Mouse (Mus musculus) bone marrow macrophage, adult 2 months (primary cell): ENCODE measurements around the gene Rplp2.

ENCODE experiments used
- CTCF ChIP-seq: IDR thresholded peaks from 2 replicates; pipeline ENCODE4 v1.5.1; 2012; ENCODE audit warnings: low read depth, mild to moderate bottlenecking, low read length, moderate library complexity
- POLR2A ChIP-seq: IDR thresholded peaks from 2 replicates; pipeline ENCODE4 v1.6.1; 2012; ENCODE audit warnings: mild to moderate bottlenecking, low read depth, low read length, borderline replicate concordance

GRCm38 (mm10) chr7:141442199-141442598 lies 5.0 kb upstream of the Rplp2 start:
- TF ChIP-seq POLR2A (no peak), CTCF (no peak)
